Mouse (Mus musculus): ENCODE results near the gene Wdr70.

Gene Wdr70

GRCm38 (mm10) chr15:7935571-7936165, 163.3 kb downstream of the Wdr70 start:
- in situ Hi-C loops (cut with MseI, MboI): no loop called here

GRCm38 (mm10) chr15:7934580-7934979, 164.4 kb downstream of the Wdr70 start:
- in situ Hi-C loops (cut with MseI, MboI): no loop called here

GRCm38 (mm10) chr15:7934105-7934504, 164.9 kb downstream of the Wdr70 start:
- in situ Hi-C loops (cut with MseI, MboI): no loop called here

- in situ Hi-C loops (cut with MseI, MboI): no loop called here
Observed at GRCm38 (mm10) chr15:7931605-7932008, 167.4 kb downstream of the Wdr70 start.

DNA sequence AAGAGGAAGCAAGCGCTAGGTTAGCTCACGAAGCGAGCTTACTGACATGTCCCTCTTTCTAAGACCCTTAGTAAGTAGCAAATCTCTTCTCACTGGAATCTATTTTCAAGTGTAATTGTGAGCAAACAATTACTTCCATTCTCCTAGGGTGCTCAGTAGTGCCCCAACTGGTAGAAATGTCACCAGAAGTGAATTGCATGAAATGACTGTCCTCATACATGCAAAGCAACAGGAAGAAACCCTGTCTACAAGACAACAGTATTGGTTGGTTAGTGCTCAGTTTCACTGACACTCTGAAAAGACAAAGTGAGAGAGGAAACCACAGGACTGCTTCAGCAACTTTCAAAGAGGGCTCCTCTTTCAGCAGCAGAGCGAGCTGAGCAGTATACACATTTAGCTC, 173.6 kb downstream of the Wdr70 start:
- in situ Hi-C loops (cut with MseI, MboI): no loop called here

DNA sequence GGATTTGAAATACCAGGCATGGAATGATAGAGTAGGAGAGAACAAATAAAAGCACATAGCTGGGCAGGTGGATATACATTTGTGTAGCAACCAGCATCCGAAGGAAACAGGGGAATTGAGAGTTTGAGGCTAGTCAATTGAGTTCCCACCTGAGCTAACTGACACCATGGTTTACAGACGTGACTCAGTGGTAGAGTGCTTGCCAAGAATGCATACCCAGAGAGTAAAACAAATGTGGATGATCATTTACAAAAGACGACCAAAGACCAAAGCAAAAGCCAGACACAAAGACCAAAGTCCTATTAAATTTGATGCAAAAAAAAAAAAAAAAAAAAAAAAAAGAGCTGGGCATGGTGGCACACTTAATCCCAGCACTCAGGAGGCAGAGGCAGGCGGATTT, 175.7 kb downstream of the Wdr70 start:
- in situ Hi-C loops (cut with MseI, MboI): no loop called here

GRCm38 (mm10) chr15:7922291-7923037, 176.5 kb downstream of the Wdr70 start:
- in situ Hi-C loops (cut with MseI, MboI): no loop called here

DNA sequence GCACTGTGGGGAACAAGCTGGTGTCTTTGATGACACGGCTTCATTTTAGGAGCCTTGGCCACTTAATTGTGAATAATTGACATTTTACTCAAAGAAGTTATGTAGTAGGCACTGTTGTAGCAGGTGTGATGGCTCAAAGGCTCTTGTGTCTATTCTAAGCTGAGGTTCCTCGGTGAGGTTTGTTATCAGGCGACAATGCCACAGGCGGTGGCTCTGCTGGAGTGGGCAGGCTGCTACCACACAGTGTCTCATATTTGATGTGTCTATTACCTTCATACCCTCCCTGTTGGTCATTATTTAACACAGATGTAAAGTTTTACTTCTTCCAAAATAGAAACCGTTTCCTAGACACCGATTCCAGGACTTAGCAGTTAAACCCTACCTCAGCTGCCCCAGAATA, 177.9 kb downstream of the Wdr70 start:
- in situ Hi-C loops (cut with MseI, MboI): no loop called here

DNA sequence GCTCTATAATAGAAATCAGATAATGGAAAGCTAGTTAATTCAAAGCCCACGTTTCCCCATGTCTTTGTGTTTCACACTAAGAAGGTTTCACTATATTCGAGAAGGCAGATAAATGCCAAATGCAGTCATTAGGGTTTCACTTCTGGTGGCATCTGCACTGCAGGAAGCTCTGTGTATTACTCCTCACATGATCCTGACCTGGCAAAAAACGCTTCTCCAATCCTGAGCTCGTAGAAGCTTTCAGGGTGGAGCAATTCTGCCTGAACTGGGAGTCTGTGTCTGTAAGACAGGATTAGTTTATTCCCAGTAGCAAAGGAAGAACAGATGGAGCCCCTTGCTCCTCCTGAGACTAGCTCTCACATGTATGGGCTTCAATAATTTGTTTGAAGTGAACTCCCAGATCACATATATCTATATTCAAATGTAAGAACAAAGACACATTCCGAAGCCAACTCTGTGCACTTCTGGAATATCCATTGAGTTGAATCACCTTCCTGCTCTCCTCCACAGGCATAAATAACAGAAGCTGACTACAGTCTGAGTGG, 192.4 kb downstream of the Wdr70 start:
- in situ Hi-C loops (cut with MseI, MboI): no loop called here

GRCm38 (mm10) chr15:7899286-7899685, 199.7 kb downstream of the Wdr70 start:
- in situ Hi-C loops (cut with MseI, MboI): no loop called here

DNA sequence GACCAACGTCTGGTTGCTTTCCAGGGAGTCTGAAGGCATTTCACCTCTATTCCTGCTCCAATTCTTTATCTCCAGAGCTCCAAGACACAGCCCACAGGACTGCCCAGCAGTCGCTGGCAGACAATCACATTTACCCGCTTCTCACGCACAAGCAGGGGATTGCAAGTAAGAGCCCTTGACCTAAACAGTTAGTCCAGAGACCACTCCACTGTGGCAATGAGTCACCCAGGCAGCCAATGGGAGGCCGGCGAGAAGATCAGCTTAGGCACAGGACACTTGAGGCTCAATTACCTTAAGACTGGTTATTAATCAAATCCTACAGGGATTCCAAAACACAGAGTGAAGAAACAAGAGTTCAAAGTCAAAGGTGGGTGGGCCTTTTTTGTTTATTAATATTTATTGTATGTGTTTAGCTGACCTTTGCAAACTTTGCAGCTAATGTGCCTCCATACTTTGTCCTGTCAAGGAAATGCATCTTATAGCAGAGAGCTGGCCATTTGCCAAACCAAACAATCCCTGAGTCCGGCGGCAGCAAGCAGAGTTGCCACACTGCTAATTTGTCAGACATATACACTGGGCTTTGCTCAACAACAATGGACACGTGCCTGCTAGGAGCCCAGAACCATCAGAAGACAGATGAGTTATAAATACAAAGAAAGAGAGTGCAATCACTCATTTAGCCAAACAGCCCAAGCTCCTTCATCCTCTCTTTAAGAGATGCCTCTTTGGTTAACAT, 207.3 kb downstream of the Wdr70 start:
- in situ Hi-C loops (cut with MseI, MboI): no loop called here

- in situ Hi-C loops (cut with MseI, MboI): no loop called here
Observed at GRCm38 (mm10) chr15:7890286-7890685, 208.7 kb downstream of the Wdr70 start.

DNA sequence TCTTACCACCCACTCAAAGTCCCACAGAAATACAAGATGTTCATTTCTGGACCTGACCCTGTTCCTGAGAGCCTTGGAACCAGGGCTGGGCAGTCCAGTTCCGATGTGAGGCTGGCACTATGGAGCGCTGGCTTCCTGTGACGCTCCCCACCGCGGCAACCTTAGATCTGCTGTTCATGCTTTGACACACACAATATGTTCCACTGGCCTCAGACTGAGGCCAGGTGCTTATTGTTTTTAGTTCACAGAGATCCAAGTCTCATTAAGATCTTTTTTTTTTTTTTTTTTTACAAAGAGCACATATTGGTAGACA, 209.7 kb downstream of the Wdr70 start:
- in situ Hi-C loops (cut with MseI, MboI): no loop called here

DNA sequence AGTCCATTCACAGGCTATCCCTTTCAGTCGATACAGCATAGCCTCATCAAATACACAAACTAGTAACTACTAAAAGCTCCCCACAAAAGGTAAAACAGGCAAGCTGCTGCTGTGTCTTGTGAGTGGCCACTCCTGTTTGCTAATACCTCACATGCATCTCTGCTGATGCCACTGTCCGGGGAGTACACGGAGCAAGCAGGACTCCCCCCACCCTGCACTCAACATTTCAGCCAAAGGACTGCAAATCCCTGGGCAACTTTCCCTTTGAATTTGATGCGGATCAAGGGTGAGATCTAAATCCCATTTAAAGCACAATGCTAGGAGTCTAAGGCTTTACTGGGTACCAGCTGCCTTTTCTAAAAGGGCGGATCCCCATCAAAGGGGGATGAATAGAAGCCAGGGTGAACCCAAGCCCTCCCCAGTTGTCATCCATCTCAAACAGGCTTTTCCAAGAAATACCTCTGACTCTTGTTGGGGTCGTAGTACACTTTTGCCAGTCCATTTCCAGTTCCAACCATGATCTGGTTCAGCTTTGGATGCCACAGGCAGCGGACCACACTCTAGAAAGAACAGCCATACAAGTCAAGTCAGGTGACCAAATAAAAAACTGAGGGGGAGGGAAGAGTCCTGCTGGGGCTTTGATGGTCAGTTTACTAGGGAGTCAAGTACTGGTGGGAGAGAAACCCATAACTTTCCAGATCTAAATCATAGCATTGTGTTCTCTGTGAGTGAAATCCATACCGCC, 210.2 kb downstream of the Wdr70 start:
- in situ Hi-C loops (cut with MseI, MboI): no loop called here

- in situ Hi-C loops (cut with MseI, MboI): no loop called here
Observed at GRCm38 (mm10) chr15:7886591-7886990, 212.4 kb downstream of the Wdr70 start.

GRCm38 (mm10) chr15:7885106-7885505, 213.9 kb downstream of the Wdr70 start:
- in situ Hi-C loops (cut with MseI, MboI): no loop called here

DNA sequence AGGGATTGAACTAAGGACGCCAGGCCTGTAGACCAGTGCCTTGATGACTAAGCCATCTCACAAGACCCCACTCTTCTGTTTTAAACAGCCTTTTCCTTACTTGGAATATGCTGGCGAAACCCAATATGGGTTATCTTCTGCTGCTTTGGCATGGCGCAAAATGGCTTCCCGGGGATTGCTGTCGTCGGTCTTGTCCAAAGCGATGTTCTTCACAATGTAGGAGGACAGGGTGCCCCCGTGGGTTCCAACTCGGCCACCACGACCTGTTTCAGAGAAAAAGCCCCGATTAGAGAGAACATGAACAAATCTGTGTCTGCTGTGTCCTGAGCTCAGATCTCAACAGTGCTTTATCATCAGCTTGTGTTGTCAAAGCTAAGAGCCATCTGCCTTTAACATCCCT, 214.8 kb downstream of the Wdr70 start:
- in situ Hi-C loops (cut with MseI, MboI): no loop called here

DNA sequence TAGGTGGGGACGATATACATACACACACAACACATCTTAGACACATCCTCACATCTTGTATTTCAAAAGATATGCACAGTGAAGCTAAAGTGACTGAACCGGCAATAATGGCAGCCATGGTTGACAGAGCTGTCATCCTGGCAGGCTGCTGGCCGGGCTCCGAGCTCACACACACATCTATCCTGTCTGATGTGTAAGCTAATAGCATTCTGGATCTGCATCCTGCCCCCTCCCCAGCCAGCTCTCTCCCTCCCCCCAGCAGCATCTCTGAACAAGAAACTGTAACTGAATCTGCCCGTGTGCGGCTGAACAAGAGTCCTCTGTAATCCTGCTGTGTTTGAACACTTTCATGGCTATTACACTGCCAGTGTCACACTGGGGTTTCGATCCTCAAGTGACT, 219.1 kb downstream of the Wdr70 start:
- in situ Hi-C loops (cut with MseI, MboI): no loop called here

GRCm38 (mm10) chr15:7878861-7879260, 220.1 kb downstream of the Wdr70 start:
- in situ Hi-C loops (cut with MseI, MboI): no loop called here

DNA sequence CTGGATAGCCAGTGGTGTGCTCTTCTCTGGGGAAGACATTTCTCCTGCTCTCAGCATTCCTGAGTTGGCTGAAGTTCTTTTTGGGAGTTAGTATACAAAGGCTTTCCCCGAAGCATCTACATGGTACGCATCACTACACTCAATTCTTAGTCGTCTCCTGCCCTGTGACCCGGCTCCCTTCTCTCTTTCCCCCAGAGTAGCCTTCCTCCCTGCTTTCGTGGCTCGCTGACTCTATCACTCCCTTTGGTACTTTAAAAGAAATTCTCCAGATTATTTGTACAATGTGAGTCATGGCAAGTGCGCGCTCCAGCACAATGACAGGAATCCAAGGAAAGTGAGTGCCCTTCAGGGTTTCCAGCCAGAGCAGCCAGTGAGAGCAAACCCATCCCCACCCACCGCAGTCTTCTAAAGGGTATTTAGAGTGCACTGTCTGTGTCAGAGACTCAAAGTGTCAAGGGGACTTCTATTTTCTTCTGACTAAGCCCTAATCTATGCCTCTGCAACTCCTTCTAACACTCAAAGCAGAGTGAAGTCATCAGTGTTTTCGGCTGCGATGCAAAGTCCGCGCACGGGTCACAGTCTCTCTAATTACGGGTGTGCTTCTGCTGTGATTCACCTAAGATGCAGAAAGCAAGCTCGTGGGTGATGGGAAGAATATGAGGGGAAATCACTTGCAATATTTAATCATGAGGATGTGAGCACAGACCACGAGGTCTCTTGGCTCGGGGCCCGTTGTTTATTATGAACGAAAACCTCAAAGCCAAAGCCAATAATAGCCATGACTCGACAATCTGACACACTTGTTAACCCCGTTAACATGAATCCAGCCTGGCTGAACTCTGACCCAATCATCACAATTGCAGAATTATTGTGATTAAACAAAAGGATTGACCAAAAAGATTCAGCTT, 221.2 kb downstream of the Wdr70 start:
- in situ Hi-C loops (cut with MseI, MboI): no loop called here

- in situ Hi-C loops (cut with MseI, MboI): no loop called here
Observed at GRCm38 (mm10) chr15:7875879-7876278, 223.1 kb downstream of the Wdr70 start.
